Mouse (Mus musculus): ENCODE measurements around the gene 2900011O08Rik. TPM values are rescaled to one million over a fixed set of nuclear protein-coding genes. Genes with fewer than 3 reads are reported as not detected.
"Not testable (repeated sequence)": the region's sequence is repeated elsewhere in the genome, so short reads cannot be mapped to it uniquely, and the experiment has no call there.

The 2900011O08Rik gene
- polyA plus RNA-seq, 1 experiment, result not detected

DNA sequence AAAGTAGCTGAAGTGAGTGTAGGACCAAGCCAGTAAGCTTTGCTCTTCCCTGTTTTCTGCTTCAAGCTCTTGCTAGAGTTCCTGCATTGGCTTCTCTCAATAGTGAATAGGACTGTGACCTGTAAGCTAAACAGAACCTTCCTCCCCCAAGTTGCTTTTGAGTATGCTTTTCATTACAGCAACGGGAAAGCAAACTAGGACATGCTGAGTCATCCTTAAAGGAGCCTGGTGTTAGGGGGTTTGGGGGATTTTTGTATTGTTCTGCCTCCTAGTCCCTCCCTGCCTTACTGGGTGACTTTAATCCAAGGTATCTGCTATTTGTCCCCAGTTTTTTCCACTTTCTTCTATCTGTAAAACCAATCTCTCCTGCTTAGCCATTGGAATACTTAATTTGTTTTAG, 24.4 kb upstream of the 2900011O08Rik start:
- TF ChIP-seq POLR2A (IDR thresholded peaks at IDR 0.05; ENCODE audit: insufficient read depth, low read depth, low read length) (no peak), CTCF (IDR thresholded peaks at IDR 0.05; ENCODE audit: insufficient read depth, low read depth, low read length) (no peak)
- H3K27ac ChIP-seq (ENCODE audit: insufficient read depth, low read depth, low read length), result no peak overlapping the region
- WGBS, result 6% methylated on average over 1 of the region's 1 CpGs
- no peak overlapping the region for H3K4me3 ChIP-seq (ENCODE audit: insufficient read depth, low read depth, low read length)
- H3K4me1 ChIP-seq (ENCODE audit: control insufficient read depth, insufficient read depth, low read length), result no peaks in the 10 kb centered on the region

DNA sequence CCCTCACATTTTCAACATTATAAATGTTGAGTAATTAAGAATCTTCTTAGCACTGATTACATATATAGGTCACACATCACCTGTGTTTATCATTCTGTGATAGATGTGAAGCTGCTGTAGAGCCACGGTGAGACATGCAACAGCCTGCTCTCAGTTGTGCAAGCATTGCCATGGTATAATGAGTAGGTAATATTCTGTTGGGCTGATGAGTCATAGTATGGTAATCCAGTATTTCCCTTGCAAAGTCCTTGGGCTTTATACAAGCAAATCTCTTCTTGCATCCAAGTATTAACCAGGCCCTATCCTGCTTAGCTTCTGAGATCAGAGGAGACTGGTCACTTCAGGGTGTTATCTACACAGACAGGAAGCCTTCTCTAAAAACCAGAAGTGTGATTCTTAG, 17.3 kb upstream of the 2900011O08Rik start:
- WGBS, result 50% methylated on average over 1 of the region's 1 CpGs
- no peak overlapping the region for H3K27ac ChIP-seq (ENCODE audit: insufficient read depth, low read depth, low read length)
- H3K4me1 ChIP-seq (ENCODE audit: control insufficient read depth, insufficient read depth, low read length), result no peaks in the 10 kb centered on the region
- no peak overlapping the region for H3K4me3 ChIP-seq (ENCODE audit: insufficient read depth, low read depth, low read length)
- TF ChIP-seq CTCF (IDR thresholded peaks at IDR 0.05; ENCODE audit: insufficient read depth, low read depth, low read length) (no peak), POLR2A (IDR thresholded peaks at IDR 0.05; ENCODE audit: insufficient read depth, low read depth, low read length) (no peak)

DNA sequence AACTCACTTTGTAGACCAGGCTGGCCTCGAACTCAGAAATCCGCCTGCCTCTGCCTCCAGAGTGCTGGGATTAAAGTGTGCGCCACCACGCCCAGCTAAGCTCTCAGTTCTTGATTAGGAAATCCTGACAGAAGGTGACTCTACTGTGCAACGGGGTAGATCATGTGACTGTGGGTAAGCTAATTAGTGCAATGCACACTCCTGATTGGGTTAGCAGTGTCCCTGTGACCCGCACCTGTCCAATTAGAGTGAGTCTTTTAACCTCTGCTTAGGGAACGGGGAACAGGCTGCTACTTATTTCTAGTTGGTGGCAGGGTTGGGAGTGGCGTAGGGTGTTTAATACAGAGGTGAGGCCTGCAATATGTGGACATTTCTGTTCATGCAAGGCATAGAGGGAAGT, 14.4 kb upstream of the 2900011O08Rik start:
- Histone ChIP-seq H3K4me3 (ENCODE audit: insufficient read depth, low read depth, low read length) (no peak overlapping the region), H3K4me1 (ENCODE audit: control insufficient read depth, insufficient read depth, low read length) (no peaks in the 10 kb centered on the region), H3K27ac (ENCODE audit: insufficient read depth, low read depth, low read length) (no peak overlapping the region)
- TF ChIP-seq CTCF (IDR thresholded peaks at IDR 0.05; ENCODE audit: insufficient read depth, low read depth, low read length), result no peak
- TF ChIP-seq POLR2A (IDR thresholded peaks at IDR 0.05; ENCODE audit: insufficient read depth, low read depth, low read length), result no peak
- WGBS, result 93% methylated on average over 8 of the region's 8 CpGs

DNA sequence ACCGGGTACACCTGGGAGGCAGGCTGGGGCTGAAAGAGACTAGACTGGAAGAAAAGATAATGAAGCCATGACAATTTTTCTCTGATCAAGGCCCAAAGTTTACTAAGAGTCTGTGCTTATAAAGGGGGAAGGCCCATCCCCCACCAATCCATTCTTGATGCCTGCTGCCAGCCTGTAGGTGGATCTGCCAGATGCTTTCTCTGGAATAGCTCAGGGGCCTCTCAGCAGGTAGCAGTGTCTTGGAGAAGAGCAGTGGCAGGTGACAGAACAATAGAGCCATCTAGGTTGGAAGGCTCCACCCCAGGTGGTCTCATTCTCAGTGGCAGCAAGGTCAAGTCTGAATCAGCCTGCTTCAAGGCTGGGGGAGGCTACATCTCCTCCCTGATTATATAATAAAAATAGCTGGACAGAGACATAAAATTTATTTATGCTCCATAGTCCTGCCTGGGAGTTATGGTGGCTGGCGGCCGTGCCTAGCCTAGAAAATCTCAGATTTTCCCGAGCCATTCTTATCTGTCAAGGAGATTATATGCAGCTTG, 10.0 kb upstream of the 2900011O08Rik start:
- not testable (repeated sequence) for H3K27ac ChIP-seq (ENCODE audit: insufficient read depth, low read depth, low read length); H3K4me1 ChIP-seq (ENCODE audit: control insufficient read depth, insufficient read depth, low read length)
- WGBS, result 83% methylated on average over 4 of the region's 4 CpGs

DNA sequence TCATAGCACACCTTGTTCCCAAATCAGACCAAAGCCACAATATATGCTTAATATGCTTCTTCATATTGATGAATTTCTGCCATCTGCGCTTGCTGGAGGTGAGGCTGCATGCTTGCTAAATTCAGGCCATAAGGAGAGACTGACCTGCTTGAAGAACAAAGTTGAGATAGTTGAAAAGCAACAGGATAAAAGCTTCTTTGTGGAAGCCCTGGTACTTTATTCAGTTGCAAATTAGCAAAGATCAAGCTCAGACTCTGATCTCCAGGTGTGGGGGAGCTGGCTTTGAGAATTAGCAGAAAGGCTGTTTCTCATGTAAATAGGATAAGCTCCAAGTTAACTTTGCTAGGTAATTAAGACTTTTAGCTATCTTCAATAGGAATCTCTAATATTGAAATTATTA, 9.4 kb upstream of the 2900011O08Rik start:
- not testable (repeated sequence) for H3K4me3 ChIP-seq (ENCODE audit: insufficient read depth, low read depth, low read length); H3K27ac ChIP-seq (ENCODE audit: insufficient read depth, low read depth, low read length); H3K4me1 ChIP-seq (ENCODE audit: control insufficient read depth, insufficient read depth, low read length)
- WGBS, result 67% methylated on average over 1 of the region's 1 CpGs

More for the DNA sequence above, 10.0 kb upstream of the 2900011O08Rik start:
- H3K4me3 ChIP-seq (ENCODE audit: insufficient read depth, low read depth, low read length), result not testable (repeated sequence)

DNA sequence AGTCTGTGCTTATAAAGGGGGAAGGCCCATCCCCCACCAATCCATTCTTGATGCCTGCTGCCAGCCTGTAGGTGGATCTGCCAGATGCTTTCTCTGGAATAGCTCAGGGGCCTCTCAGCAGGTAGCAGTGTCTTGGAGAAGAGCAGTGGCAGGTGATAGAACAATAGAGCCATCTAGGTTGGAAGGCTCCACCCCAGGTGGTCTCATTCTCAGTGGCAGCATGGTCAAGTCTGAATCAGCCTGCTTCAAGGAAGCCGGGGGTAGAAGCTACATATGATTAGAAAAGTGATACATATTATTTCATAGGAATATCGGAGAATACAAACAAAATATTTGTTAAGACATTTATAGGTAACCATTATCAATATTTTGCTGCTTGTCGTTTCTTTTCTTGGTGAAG, 4.7 kb upstream of the 2900011O08Rik start:
- not testable (repeated sequence) for H3K27ac ChIP-seq (ENCODE audit: insufficient read depth, low read depth, low read length); H3K4me1 ChIP-seq (ENCODE audit: control insufficient read depth, insufficient read depth, low read length); H3K4me3 ChIP-seq (ENCODE audit: insufficient read depth, low read depth, low read length)
- WGBS, result 74% methylated on average over 3 of the region's 3 CpGs

DNA sequence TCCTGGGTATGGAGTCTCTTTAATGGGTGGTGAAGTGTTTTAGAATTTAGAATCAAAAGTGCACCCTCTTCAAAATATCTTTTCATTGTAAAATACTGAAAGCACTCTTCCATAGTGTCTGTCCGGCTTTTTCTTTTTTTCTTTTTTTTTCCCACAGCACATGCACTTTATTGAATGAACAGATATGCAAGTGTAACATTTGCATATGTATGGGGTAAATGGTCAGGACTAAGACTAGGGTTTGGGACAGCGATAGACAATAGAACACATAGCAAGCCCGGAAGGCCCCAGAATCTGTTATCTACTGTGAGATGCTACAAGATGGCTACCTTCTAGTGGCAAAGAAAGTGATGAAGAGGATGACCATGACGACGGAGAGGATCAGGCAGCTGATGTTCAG, 3.2 kb upstream of the 2900011O08Rik start:
- H3K4me3 ChIP-seq (ENCODE audit: insufficient read depth, low read depth, low read length), result no peak overlapping the region
- no peak overlapping the region for H3K27ac ChIP-seq (ENCODE audit: insufficient read depth, low read depth, low read length)
- H3K4me1 ChIP-seq (ENCODE audit: control insufficient read depth, insufficient read depth, low read length), result no peaks in the 10 kb centered on the region
- TF ChIP-seq CTCF (IDR thresholded peaks at IDR 0.05; ENCODE audit: insufficient read depth, low read depth, low read length), result no peak
- no peak for TF ChIP-seq POLR2A (IDR thresholded peaks at IDR 0.05; ENCODE audit: insufficient read depth, low read depth, low read length)
- 83% methylated on average over 5 of the region's 5 CpGs for WGBS

DNA sequence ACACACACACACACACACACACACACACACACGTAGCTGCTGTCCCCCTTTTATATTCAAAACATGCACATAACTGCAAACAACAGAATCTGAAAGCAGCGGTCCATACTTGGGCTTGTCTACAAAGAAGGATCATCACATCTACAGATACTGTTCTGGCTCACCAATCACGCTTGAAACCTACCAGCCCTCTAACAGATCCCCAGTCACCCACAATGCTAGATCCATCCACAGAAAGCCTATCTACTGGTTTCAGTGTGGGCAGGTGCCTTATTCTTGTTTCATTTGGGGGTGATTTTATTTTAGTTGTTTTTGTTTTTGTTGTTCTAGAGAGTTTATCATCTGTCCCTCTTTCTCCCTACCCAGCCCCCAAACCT, 219 bp upstream of the 2900011O08Rik start:
- Histone ChIP-seq H3K4me1 (ENCODE audit: control insufficient read depth, insufficient read depth, low read length) (no peaks in the 10 kb centered on the region), H3K4me3 (ENCODE audit: insufficient read depth, low read depth, low read length) (peak overlapping the region; percentile 94), H3K27ac (ENCODE audit: insufficient read depth, low read depth, low read length) (peak overlapping the region; percentile 73)
- no peak for TF ChIP-seq CTCF (IDR thresholded peaks at IDR 0.05; ENCODE audit: insufficient read depth, low read depth, low read length)
- no peak for TF ChIP-seq POLR2A (IDR thresholded peaks at IDR 0.05; ENCODE audit: insufficient read depth, low read depth, low read length)
- 28% methylated on average over 3 of the region's 3 CpGs for WGBS

DNA sequence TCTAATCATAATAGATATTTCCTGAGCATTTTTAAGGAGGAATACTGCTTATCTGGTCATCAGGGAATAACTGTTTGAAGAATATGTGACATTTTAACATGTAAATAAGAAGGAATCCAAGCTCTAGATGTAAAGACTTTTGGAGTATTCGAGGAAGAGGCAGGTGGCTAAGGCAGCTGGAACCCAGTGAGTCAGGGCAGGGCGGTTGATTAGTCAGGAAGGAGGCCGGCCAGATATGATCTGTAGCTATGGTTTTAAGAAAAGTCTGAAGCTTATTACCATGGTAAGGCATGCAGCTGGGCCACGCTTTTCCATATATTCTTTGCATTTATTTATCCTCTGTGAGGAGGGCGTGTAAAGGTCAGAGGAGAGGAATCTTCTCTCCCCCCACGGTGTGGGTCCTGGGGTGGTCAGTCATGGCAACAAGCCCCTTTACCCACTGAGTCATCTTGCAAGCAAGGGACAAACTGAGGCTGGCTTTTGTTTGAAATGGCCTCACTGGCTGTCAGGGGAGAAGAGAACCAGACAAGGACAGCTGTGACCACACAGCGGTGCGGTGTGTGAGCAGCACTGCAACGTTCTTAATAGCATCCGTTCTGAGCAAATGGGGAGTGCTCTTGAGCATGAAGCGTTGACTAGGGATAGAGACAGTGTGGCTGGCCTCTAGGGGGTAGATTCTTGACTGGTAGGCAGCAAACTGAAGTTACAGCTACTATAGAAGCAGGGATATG, 6.3 kb downstream of the 2900011O08Rik start:
- H3K4me1 ChIP-seq (ENCODE audit: control insufficient read depth, insufficient read depth, low read length), result peaks cover 3% of the 10 kb centered on the region; the same call in 1 of the 2 replicates
- no peak overlapping the region for H3K4me3 ChIP-seq (ENCODE audit: insufficient read depth, low read depth, low read length)
- WGBS, result 64% methylated on average over 11 of the region's 11 CpGs
- H3K27ac ChIP-seq (ENCODE audit: insufficient read depth, low read depth, low read length), result peak overlapping the region; percentile 24; the same call in 1 of the 2 replicates
- TF ChIP-seq CTCF (IDR thresholded peaks at IDR 0.05; ENCODE audit: insufficient read depth, low read depth, low read length), result no peak

DNA sequence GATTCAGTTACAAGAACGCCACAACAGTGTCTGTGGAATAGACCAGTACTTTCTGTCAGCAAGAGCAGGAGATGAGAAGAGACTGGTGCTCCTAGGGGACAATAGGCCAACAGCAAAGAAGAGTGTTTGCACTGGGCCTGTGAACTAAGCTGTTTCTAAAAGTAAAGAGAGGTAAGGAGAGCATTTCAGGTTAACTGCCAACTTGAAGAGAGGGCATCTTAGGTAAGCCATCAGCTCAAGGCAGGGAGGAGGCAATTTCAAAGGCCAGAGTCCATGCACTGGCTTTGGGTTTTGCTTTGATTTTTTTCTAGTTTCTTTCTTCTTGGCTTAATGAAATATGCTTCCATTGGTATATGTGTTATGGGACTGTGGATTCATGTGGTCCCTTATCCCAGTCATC, 7.7 kb downstream of the 2900011O08Rik start:
- TF ChIP-seq CTCF (IDR thresholded peaks at IDR 0.05; ENCODE audit: insufficient read depth, low read depth, low read length), result no peak

More for the DNA sequence above, 7.7 kb downstream of the 2900011O08Rik start:
- Histone ChIP-seq H3K27ac (ENCODE audit: insufficient read depth, low read depth, low read length) (no peak overlapping the region), H3K4me3 (ENCODE audit: insufficient read depth, low read depth, low read length) (no peak overlapping the region), H3K4me1 (ENCODE audit: control insufficient read depth, insufficient read depth, low read length) (peaks cover 3% of the 10 kb centered on the region; the same call in 1 of the 2 replicates)
- WGBS, result 93% methylated on average over 1 of the region's 1 CpGs

Data from olfactory bulb, adult 2 months (tissue).